Mouse (Mus musculus): Measurements from ENCODE around the gene Lrrc26. TPM values are rescaled to one million over a fixed set of nuclear protein-coding genes. Genes with fewer than 3 reads are reported as not detected.

Gene Lrrc26
- polyA plus RNA-seq, 1 experiment from 2014 or later: not detected

GRCm38 (mm10) chr2:25290101-25290815, 543 bp downstream of the Lrrc26 start:
- Histone ChIP-seq H3K9ac (no peak overlapping the region), H3K27me3 (replicated peaks) (peaks cover 76% of the 10 kb centered on the region), H3K36me3 (peaks cover 12% of the 10 kb centered on the region), H3K4me2 (no peak overlapping the region), H3K4me1 (peaks cover 31% of the 10 kb centered on the region), H3K9me3 (replicated peaks) (no peaks in the 10 kb centered on the region), H3K4me3 (no peak overlapping the region), H3K27ac (no peak overlapping the region)
- ATAC-seq: no peak
- WGBS (ENCODE audit: insufficient replicate concordance): 3% methylated on average over 54 of the region's 54 CpGs

DNA sequence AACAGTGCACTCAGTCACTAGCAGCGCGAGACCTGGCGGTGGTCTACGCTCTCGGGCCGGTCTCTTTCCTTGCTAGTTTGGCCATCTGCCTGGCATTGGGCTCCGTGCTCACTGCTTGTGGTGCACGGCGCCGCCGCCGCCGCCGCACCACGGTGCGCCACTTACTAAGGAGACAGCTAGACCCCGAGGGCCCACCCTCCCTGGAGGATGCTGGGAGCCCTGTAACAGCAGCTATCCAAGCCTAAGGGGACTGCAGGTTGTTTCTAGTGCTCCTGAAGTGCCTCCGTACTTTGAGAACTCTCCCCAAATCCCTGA, 1.1 kb downstream of the Lrrc26 start:
- Histone ChIP-seq H3K27me3 (replicated peaks) (peaks cover 81% of the 10 kb centered on the region), H3K4me2 (no peak overlapping the region), H3K4me3 (no peak overlapping the region), H3K4me1 (peaks cover 28% of the 10 kb centered on the region), H3K36me3 (peaks cover 7% of the 10 kb centered on the region), H3K9me3 (replicated peaks) (no peaks in the 10 kb centered on the region), H3K9ac (no peak overlapping the region), H3K27ac (no peak overlapping the region)
- WGBS (ENCODE audit: insufficient replicate concordance): 4% methylated on average over 18 of the region's 18 CpGs
- ATAC-seq: no peak

- peaks cover 88% of the 10 kb centered on the region for H3K27me3 ChIP-seq (replicated peaks)
- 10% methylated on average over 32 of the region's 32 CpGs for WGBS (ENCODE audit: insufficient replicate concordance)
- no peak overlapping the region for H3K9ac ChIP-seq
- H3K4me2 ChIP-seq: peak overlapping the region; percentile 60
- no peaks in the 10 kb centered on the region for H3K9me3 ChIP-seq (replicated peaks)
- no peak overlapping the region for H3K4me3 ChIP-seq
- no peak for ATAC-seq
- no peak overlapping the region for H3K27ac ChIP-seq
- peaks cover under 1% of the 10 kb centered on the region; the same call in 1 of the 2 replicates for H3K36me3 ChIP-seq
- H3K4me1 ChIP-seq: peaks cover 21% of the 10 kb centered on the region
These were observed 1.7 kb downstream of the Lrrc26 start for GRCm38 (mm10) chr2:25291184-25292053.

GRCm38 (mm10) chr2:25292054-25292544, 2.4 kb downstream of the Lrrc26 start:
- Histone ChIP-seq H3K4me2 (peak overlapping the region; percentile 60), H3K9ac (no peak overlapping the region), H3K4me1 (peaks cover 15% of the 10 kb centered on the region), H3K9me3 (replicated peaks) (no peaks in the 10 kb centered on the region), H3K4me3 (peak overlapping the region; percentile 33), H3K36me3 (no peaks in the 10 kb centered on the region), H3K27ac (no peak overlapping the region), H3K27me3 (replicated peaks) (peaks cover 95% of the 10 kb centered on the region)
- 5% methylated on average over 39 of the region's 43 CpGs for WGBS (ENCODE audit: insufficient replicate concordance)
- ATAC-seq: 0 out of 2 replicates have a peak, but pooled peaks have one; percentile 19

DNA sequence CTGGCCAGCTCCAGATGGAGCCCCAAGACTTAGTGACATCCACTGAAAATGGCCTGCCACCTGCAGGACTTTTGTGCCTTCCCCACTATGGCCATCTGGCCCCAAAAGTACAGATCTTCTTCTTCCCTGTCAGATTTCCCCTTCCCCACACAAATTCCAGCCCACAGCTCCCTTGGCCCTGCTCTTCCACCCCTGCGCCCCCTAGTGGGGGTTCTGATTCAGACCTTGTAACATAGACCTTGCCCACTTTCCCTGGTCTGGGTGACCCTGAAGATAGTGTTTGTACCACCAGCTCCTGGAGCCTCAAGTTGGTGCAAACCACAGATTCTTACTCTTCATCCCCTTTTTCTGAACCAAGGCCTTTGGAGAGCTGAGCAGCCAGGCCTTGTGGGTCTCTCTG, 3.1 kb downstream of the Lrrc26 start:
- no peak for ATAC-seq
- Histone ChIP-seq H3K36me3 (no peaks in the 10 kb centered on the region), H3K27ac (no peak overlapping the region), H3K4me1 (peaks cover 11% of the 10 kb centered on the region), H3K4me3 (no peak overlapping the region), H3K27me3 (replicated peaks) (peaks cover 100% of the 10 kb centered on the region), H3K4me2 (no peak overlapping the region), H3K9me3 (replicated peaks) (no peaks in the 10 kb centered on the region), H3K9ac (no peak overlapping the region)
- 0% methylated on average over 1 of the region's 1 CpGs for WGBS (ENCODE audit: insufficient replicate concordance)

DNA sequence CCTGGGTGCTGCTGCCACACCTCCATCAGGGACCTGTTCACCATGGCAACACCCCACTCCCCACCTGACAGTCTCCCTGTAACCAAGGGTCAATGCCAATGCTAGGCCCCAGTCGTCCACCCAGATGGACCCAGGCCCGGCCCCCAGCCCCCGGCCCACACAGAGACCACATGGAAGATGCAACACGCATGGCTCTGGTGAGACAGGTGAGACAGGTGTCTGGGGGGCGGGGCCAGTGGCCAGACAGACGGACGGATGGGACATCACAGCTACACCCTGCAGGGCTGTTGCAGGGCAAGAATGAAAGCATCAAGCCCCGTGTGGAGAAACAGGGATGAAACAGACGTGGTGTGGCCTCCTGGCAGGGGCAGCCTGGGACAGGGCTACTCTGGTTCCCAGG, 4.0 kb downstream of the Lrrc26 start:
- no peaks in the 10 kb centered on the region for H3K36me3 ChIP-seq
- no peak for ATAC-seq
- peaks cover 99% of the 10 kb centered on the region for H3K27me3 ChIP-seq (replicated peaks)
- peaks cover 11% of the 10 kb centered on the region for H3K4me1 ChIP-seq
- no peak overlapping the region for H3K4me3 ChIP-seq
- H3K27ac ChIP-seq: no peak overlapping the region
- no peaks in the 10 kb centered on the region for H3K9me3 ChIP-seq (replicated peaks)
- no peak overlapping the region for H3K4me2 ChIP-seq
- H3K9ac ChIP-seq: no peak overlapping the region
- WGBS (ENCODE audit: insufficient replicate concordance): 62% methylated on average over 9 of the region's 9 CpGs

- no peaks in the 10 kb centered on the region for H3K9me3 ChIP-seq (replicated peaks)
- peaks cover 75% of the 10 kb centered on the region for H3K27me3 ChIP-seq (replicated peaks)
- H3K4me2 ChIP-seq: no peak overlapping the region
- ATAC-seq: no peak
- no peak overlapping the region for H3K9ac ChIP-seq
- H3K4me1 ChIP-seq: peaks cover 5% of the 10 kb centered on the region
- H3K4me3 ChIP-seq: no peak overlapping the region
- 66% methylated on average over 8 of the region's 8 CpGs for WGBS (ENCODE audit: insufficient replicate concordance)
- H3K36me3 ChIP-seq: no peaks in the 10 kb centered on the region
- no peak overlapping the region for H3K27ac ChIP-seq
These were observed 7.4 kb downstream of the Lrrc26 start for GRCm38 (mm10) chr2:25297093-25297492.

DNA sequence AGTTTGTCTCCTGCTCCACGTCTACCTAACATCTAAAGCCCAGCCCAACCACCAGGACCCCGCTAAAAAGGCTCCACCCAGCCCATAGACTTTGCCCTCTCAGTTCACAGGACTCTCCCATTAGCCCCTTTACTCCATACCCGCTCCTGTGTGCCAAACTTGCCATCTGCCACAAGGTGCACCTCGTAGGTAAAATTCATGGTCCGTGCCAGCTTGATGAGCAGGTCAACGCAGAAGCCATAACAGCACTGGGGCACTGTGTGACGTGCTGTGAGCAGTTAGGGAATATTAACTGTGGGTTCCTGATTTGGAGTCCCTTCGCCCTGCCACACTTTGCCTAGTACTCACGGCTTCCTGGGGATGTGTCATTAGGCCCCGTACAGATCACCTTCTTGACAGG, 8.3 kb downstream of the Lrrc26 start:
- peaks cover 74% of the 10 kb centered on the region for H3K27me3 ChIP-seq (replicated peaks)
- WGBS (ENCODE audit: insufficient replicate concordance): 62% methylated on average over 10 of the region's 10 CpGs
- H3K4me1 ChIP-seq: no peaks in the 10 kb centered on the region

DNA sequence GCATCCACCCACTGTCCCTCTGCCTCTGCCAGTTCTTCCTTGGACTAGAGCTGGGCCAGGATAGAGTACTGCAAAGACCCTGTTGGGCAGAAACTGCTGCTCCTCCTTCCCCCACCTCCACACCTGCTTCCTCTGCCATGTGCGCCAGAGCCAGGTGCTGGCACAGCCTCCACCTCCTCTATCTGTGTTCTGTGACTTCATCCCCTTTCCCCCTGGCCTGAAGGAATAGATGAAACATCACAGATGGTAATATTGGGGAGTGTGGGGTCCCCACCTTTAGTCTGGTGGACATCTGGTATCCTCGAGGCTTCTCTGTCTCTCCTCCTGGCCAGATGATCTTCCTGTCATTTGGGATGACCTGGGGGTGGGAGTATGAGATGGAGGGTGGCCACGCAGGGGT, 13.7 kb downstream of the Lrrc26 start:
- ATAC-seq: no peak
- 46% methylated on average over 3 of the region's 3 CpGs for WGBS (ENCODE audit: insufficient replicate concordance)
- Histone ChIP-seq H3K9me3 (replicated peaks) (no peaks in the 10 kb centered on the region), H3K4me3 (no peak overlapping the region), H3K9ac (no peak overlapping the region), H3K27me3 (replicated peaks) (peaks cover 74% of the 10 kb centered on the region), H3K27ac (no peak overlapping the region), H3K4me1 (peaks cover 12% of the 10 kb centered on the region), H3K36me3 (no peaks in the 10 kb centered on the region), H3K4me2 (no peak overlapping the region)

More for the DNA sequence above, 8.3 kb downstream of the Lrrc26 start:
- ATAC-seq: no peak
- no peak overlapping the region for H3K27ac ChIP-seq
- no peaks in the 10 kb centered on the region for H3K9me3 ChIP-seq (replicated peaks)
- H3K9ac ChIP-seq: no peak overlapping the region
- no peaks in the 10 kb centered on the region for H3K36me3 ChIP-seq
- no peak overlapping the region for H3K4me2 ChIP-seq
- H3K4me3 ChIP-seq: no peak overlapping the region

DNA sequence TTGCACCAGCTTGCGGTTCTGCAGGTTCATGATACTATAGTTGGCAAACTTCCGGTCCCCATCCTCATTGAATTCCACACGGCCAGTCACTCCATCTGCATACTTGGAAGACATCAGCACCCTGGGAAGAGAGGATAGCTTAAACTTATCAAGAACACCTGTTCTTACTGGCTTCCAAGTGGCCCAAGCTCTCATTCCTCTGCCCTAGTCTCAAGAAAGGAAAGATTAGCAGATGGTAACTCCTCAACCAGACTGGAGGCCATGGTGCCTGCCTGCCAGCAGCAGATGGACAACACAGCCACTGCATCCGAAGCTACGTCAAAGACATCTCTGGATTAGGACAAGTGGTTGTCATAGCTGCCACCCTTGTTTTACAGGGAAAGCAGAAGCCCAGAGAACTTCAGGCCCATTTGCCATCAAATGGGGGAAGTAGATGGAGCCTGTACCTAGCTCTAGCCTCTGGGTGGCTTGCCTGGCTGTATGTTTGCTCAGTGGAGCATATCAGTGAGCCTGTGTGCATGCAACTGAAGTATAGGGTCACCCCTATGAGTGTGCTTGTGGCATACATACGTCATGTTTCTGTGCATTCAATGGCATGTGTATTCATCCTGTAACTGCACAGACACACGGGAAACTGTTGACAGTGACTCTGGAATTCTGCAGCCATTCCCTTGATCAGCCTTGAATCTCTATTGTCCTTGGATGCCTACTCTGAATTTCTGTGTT, 14.4 kb downstream of the Lrrc26 start:
- H3K27me3 ChIP-seq (replicated peaks): peaks cover 79% of the 10 kb centered on the region
- H3K4me2 ChIP-seq: peak overlapping the region; percentile 67; the same call in 1 of the 2 replicates

GRCm38 (mm10) chr2:25304657-25305541, 15.2 kb downstream of the Lrrc26 start:
- peak overlapping the region; percentile 67 for H3K4me2 ChIP-seq
- 3% methylated on average over 41 of the region's 45 CpGs for WGBS (ENCODE audit: insufficient replicate concordance)
- peak overlapping the region; percentile 45 for H3K4me3 ChIP-seq
- H3K27me3 ChIP-seq (replicated peaks): peaks cover 85% of the 10 kb centered on the region
- H3K9ac ChIP-seq: 0 out of 2 replicates have a peak overlapping the region, but pooled peaks have one; percentile 31
- H3K4me1 ChIP-seq: peaks cover 12% of the 10 kb centered on the region
- H3K27ac ChIP-seq: no peak overlapping the region
- H3K9me3 ChIP-seq (replicated peaks): no peaks in the 10 kb centered on the region
- ATAC-seq: 0 out of 2 replicates have a peak, but pooled peaks have one; percentile 27
- H3K36me3 ChIP-seq: no peaks in the 10 kb centered on the region

More for the DNA sequence above, 14.4 kb downstream of the Lrrc26 start:
- Histone ChIP-seq H3K27ac (no peak overlapping the region), H3K9me3 (replicated peaks) (no peaks in the 10 kb centered on the region), H3K9ac (no peak overlapping the region), H3K4me3 (peak overlapping the region; percentile 45; the same call in 1 of the 2 replicates), H3K4me1 (peaks cover 12% of the 10 kb centered on the region), H3K36me3 (no peaks in the 10 kb centered on the region)
- ATAC-seq: no peak
- 63% methylated on average over 7 of the region's 7 CpGs for WGBS (ENCODE audit: insufficient replicate concordance)

All from liver, embryonic 12.5 days (tissue).